In the genomic region with DNA sequence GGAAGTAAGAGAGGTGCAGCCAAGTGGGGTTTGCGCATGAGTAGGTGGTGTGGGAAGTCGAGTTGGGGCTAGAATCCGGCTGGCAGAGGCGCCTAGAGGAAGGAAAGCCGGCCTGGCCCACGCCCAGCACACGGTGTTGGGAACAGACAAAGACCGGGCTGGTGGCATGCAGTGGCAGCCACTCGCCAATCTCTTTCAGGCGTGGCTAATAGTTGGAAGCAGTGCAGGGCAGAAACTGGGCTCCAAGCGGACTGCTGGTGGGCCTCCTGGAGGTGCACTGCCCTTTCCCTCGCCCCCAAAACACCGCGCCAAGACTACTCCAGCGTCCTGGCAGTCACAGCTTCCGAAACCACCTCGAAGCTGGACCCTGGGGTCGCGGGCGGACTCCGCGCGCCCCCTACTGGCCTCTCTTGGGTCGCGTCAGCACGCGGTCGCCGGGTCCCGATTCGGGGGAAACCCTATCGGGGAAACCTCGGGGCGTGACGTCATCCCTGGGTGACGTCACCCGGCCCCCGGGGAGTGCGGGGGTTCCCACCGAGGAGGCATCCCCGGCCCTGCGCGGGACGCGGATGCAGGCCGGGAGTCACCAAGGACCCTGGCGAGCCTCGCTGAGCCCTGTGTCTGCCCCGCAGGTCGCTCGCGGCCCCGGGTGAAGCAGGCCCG, we compare ENCODE assay signal across 8 mouse cellular contexts. TPM values are rescaled to one million over a fixed set of nuclear protein-coding genes. Genes with fewer than 3 reads are reported as not detected.
A peak's percentile ranks its signal among the peaks of the same experiment; 100 is the strongest.
DNase-seq lines count a peak whose midpoint lies in the region; ATAC-seq and TF ChIP-seq lines count a peak whose summit lies in the region.

No protein-coding gene starts in this region.

- peaks cover 26% of the 10 kb centered on the region for H3K4me1 ChIP-seq in hindbrain, postnatal 0 days (ENCODE audit: insufficient read depth, low read length)
- H3K4me1 ChIP-seq in limb, embryonic 10.5 days: peaks cover 70% of the 10 kb centered on the region
- peaks cover 90% of the 10 kb centered on the region for H3K4me1 ChIP-seq in midbrain, embryonic 12.5 days

- peak overlapping the region; percentile 75 for H3K9ac ChIP-seq in hindbrain, postnatal 0 days (replicated peaks; ENCODE audit: low read length)
- H3K9ac ChIP-seq in midbrain, embryonic 12.5 days (replicated peaks): peak overlapping the region; percentile 86

- H3K27ac ChIP-seq in hindbrain, postnatal 0 days: peak overlapping the region; percentile 89
- peak overlapping the region; percentile 81 for H3K27ac ChIP-seq in limb, embryonic 10.5 days
- peak overlapping the region; percentile 91 for H3K27ac ChIP-seq in midbrain, embryonic 12.5 days (replicated peaks)

- H3K27me3 ChIP-seq in hindbrain, postnatal 0 days (ENCODE audit: insufficient read depth, low read length): no peaks in the 10 kb centered on the region
- peaks cover 8% of the 10 kb centered on the region; the same call in 1 of the 2 replicates for H3K27me3 ChIP-seq in limb, embryonic 10.5 days (ENCODE audit: low read depth, poor library complexity, severe bottlenecking)
- H3K27me3 ChIP-seq in midbrain, embryonic 12.5 days: 0 out of 2 replicates have a peak, but pooled peaks cover 2% of the 10 kb centered on the region

- H3K36me3 ChIP-seq in hindbrain, postnatal 0 days (ENCODE audit: insufficient read depth, low read length): peaks cover 8% of the 10 kb centered on the region
- H3K36me3 ChIP-seq in limb, embryonic 10.5 days: peaks cover 30% of the 10 kb centered on the region
- peaks cover 29% of the 10 kb centered on the region for H3K36me3 ChIP-seq in midbrain, embryonic 12.5 days

- peak; percentile 94 for TF ChIP-seq CTCF in hindbrain, postnatal 0 days (IDR thresholded peaks at IDR 0.05; ENCODE audit: low read depth)

- H3K4me2 ChIP-seq in hindbrain, postnatal 0 days (ENCODE audit: low read depth, low read length): peak overlapping the region; percentile 99
- H3K4me2 ChIP-seq in midbrain, embryonic 12.5 days (replicated peaks): peak overlapping the region; percentile 90

- H3K9me3 ChIP-seq in hindbrain, postnatal 0 days (ENCODE audit: low read length): no peaks in the 10 kb centered on the region
- no peaks in the 10 kb centered on the region for H3K9me3 ChIP-seq in limb, embryonic 10.5 days (replicated peaks)
- no peaks in the 10 kb centered on the region for H3K9me3 ChIP-seq in midbrain, embryonic 12.5 days

- ATAC-seq in hindbrain, postnatal 0 days: peak; percentile 77
- ATAC-seq in midbrain, embryonic 12.5 days (ENCODE audit: low FRiP score, low read depth): peak; percentile 57

- DNase-seq in layer of hippocampus, adult 11-12 months (ENCODE audit: low spot score): peak; percentile 82
- DNase-seq in layer of hippocampus, adult 9-10 months (ENCODE audit: low spot score): no peak
- peak; percentile 80 to 81 for DNase-seq in cerebellum, postnatal 36 days
- peak; percentile 67 to 71 for DNase-seq in gastrocnemius, adult 8-10 months (ENCODE audit: low spot score in 2 of 2)
- DNase-seq in hindbrain, postnatal 0 days (ENCODE audit: low spot score): peak; percentile 93
- peak; percentile 98 for DNase-seq in limb, embryonic 10.5 days (ENCODE audit: low spot score)
- peak; percentile 74 for DNase-seq in spleen, adult 12 weeks (ENCODE audit: low spot score)

- peak overlapping the region; percentile 53 for H3K4me3 ChIP-seq in hindbrain, postnatal 0 days (ENCODE audit: low read length)
- peak overlapping the region; percentile 66 for H3K4me3 ChIP-seq in limb, embryonic 10.5 days
- H3K4me3 ChIP-seq in midbrain, embryonic 12.5 days: peak overlapping the region; percentile 57

- under 1% methylated on average over 53 of the region's 54 CpGs for WGBS in hindbrain, postnatal 0 days
- WGBS in limb, embryonic 10.5 days: 3% methylated on average over 54 of the region's 54 CpGs
- WGBS in midbrain, embryonic 12.5 days: under 1% methylated on average over 54 of the region's 54 CpGs

RNA-seq across cellular contexts. Expression of a gene that starts 7.2 kb away (rescaled TPM):
- total RNA-seq in gastrocnemius, adult 8-10 months (2022): under 1 TPM in 2 of 4 experiments, not detected in 2; 0.20 to 0.39 TPM
- total RNA-seq in hindbrain, postnatal 0 days (2014; rRNA removed): 106 and 119 TPM in 2 replicates
- polyA plus RNA-seq in hindbrain, postnatal 0 days (2015; fragmentation: Nextera tagmentation; extraction: Ambion mirVana): 4.6 and 4.9 TPM in 2 replicates
- polyA plus RNA-seq in limb, embryonic 10.5 days (2016; fragmentation: Nextera tagmentation; extraction: Ambion mirVana): 0.34 and 0.35 TPM in 2 replicates
- polyA plus RNA-seq in midbrain, embryonic 12.5 days (2016; fragmentation: Nextera tagmentation; extraction: Ambion mirVana): 2.0 and 2.3 TPM in 2 replicates

RNA-seq across cellular contexts. Expression of a gene that starts 16.6 kb away (rescaled TPM):
- 1 to 10 TPM; 2.9 to 4.0 (median 3.4) TPM for total RNA-seq in gastrocnemius, adult 8-10 months (2022)
- 442 and 446 TPM in 2 replicates for total RNA-seq in hindbrain, postnatal 0 days (2014; rRNA removed)
- 369 and 371 TPM in 2 replicates for polyA plus RNA-seq in hindbrain, postnatal 0 days (2015; fragmentation: Nextera tagmentation; extraction: Ambion mirVana)
- polyA plus RNA-seq in limb, embryonic 10.5 days (2016; fragmentation: Nextera tagmentation; extraction: Ambion mirVana): 346 and 417 TPM in 2 replicates
- polyA plus RNA-seq in midbrain, embryonic 12.5 days (2016; fragmentation: Nextera tagmentation; extraction: Ambion mirVana): 558 and 585 TPM in 2 replicates

RNA-seq across cellular contexts. Expression of a gene that starts 26.4 kb away (rescaled TPM):
- 1 to 10 TPM; 6.9 to 9.7 (median 9.4) TPM for total RNA-seq in gastrocnemius, adult 8-10 months (2022)
- total RNA-seq in hindbrain, postnatal 0 days (2014; rRNA removed): 72.2 and 72.6 TPM in 2 replicates
- polyA plus RNA-seq in hindbrain, postnatal 0 days (2015; fragmentation: Nextera tagmentation; extraction: Ambion mirVana): 34.7 and 35.5 TPM in 2 replicates
- polyA plus RNA-seq in limb, embryonic 10.5 days (2016; fragmentation: Nextera tagmentation; extraction: Ambion mirVana): 63.6 and 71.1 TPM in 2 replicates
- 53.1 and 58.5 TPM in 2 replicates for polyA plus RNA-seq in midbrain, embryonic 12.5 days (2016; fragmentation: Nextera tagmentation; extraction: Ambion mirVana)

RNA-seq across cellular contexts. Expression of a gene that starts 42.2 kb away (rescaled TPM):
- 100 to 1,000 TPM; 476 to 539 (median 493) TPM for total RNA-seq in gastrocnemius, adult 8-10 months (2022)
- total RNA-seq in hindbrain, postnatal 0 days (2014; rRNA removed): 43.4 and 49.9 TPM in 2 replicates
- polyA plus RNA-seq in hindbrain, postnatal 0 days (2015; fragmentation: Nextera tagmentation; extraction: Ambion mirVana): 133 TPM in 2 replicates
- 202 and 206 TPM in 2 replicates for polyA plus RNA-seq in limb, embryonic 10.5 days (2016; fragmentation: Nextera tagmentation; extraction: Ambion mirVana)
- 140 and 156 TPM in 2 replicates for polyA plus RNA-seq in midbrain, embryonic 12.5 days (2016; fragmentation: Nextera tagmentation; extraction: Ambion mirVana)

RNA-seq across cellular contexts. Expression of a gene that starts 44.7 kb away (rescaled TPM):
- not detected for total RNA-seq in gastrocnemius, adult 8-10 months (2022)
- total RNA-seq in hindbrain, postnatal 0 days (2014; rRNA removed): not detected in 2 replicates
- 0.26 and 0.48 TPM in 2 replicates for polyA plus RNA-seq in hindbrain, postnatal 0 days (2015; fragmentation: Nextera tagmentation; extraction: Ambion mirVana)
- 0.14 TPM in 1 of 2 replicates, not detected in the other for polyA plus RNA-seq in limb, embryonic 10.5 days (2016; fragmentation: Nextera tagmentation; extraction: Ambion mirVana)
- not detected in 2 replicates for polyA plus RNA-seq in midbrain, embryonic 12.5 days (2016; fragmentation: Nextera tagmentation; extraction: Ambion mirVana)
